Comparison of ENCODE assay signal across 8 mouse cellular contexts in genomic region chr11:69197743-69198142, GRCm38 (mm10). TPM values are rescaled to one million over a fixed set of nuclear protein-coding genes. Genes with fewer than 3 reads are reported as not detected.
A peak's percentile ranks its signal among the peaks of the same experiment; 100 is the strongest.
DNase-seq lines count a peak whose midpoint lies in the region; ATAC-seq lines count a peak whose summit lies in the region.
"Had no signal": no experiment of that assay in that cellular context is flagged by ENCODE, and none has a peak within 500 bp of the region (broad histone marks: within the 10 kb centered on the region; RNA-seq: fewer than 3 reads in every experiment).

Alox8 (minus strand) TSS chr11:69197843.

- H3K9me3 ChIP-seq in liver, embryonic 11.5 days (ENCODE audit: control insufficient read depth, low read length) = no peaks in the 10 kb centered on the region
- H3K9me3 ChIP-seq in forebrain, embryonic 10.5 days = no peaks in the 10 kb centered on the region
- H3K9me3 ChIP-seq in intestine, embryonic 14.5 days (ENCODE audit: control insufficient read depth, low read length) = no peaks in the 10 kb centered on the region
- no peaks in the 10 kb centered on the region for H3K9me3 ChIP-seq in neural tube, embryonic 15.5 days (replicated peaks)

- H3K27me3 ChIP-seq in liver, embryonic 11.5 days (replicated peaks; ENCODE audit: control insufficient read depth, insufficient read depth, low read length) = peaks cover 26% of the 10 kb centered on the region
- H3K27me3 ChIP-seq in forebrain, embryonic 10.5 days (ENCODE audit: poor library complexity, severe bottlenecking) = peaks cover 36% of the 10 kb centered on the region
- H3K27me3 ChIP-seq in intestine, embryonic 14.5 days (replicated peaks; ENCODE audit: control insufficient read depth, insufficient read depth, low read length) = peaks cover 30% of the 10 kb centered on the region
- peaks cover 29% of the 10 kb centered on the region for H3K27me3 ChIP-seq in neural tube, embryonic 15.5 days (replicated peaks)

- no peak within 1 kb of the TSS for H3K27ac ChIP-seq in liver, embryonic 11.5 days (ENCODE audit: low read depth, low read length)
- no peak within 1 kb of the TSS for H3K27ac ChIP-seq in forebrain, embryonic 10.5 days
- H3K27ac ChIP-seq in intestine, embryonic 14.5 days (ENCODE audit: low read depth) = no peak within 1 kb of the TSS
- H3K27ac ChIP-seq in neural tube, embryonic 15.5 days (replicated peaks) = no peak within 1 kb of the TSS

- no peak for ATAC-seq in liver, embryonic 11.5 days (replicated peaks; ENCODE audit: low FRiP score)
- ATAC-seq in intestine, embryonic 14.5 days (replicated peaks; ENCODE audit: low FRiP score, low TSS enrichment, low read depth) = no peak
- ATAC-seq in neural tube, embryonic 15.5 days (ENCODE audit: low FRiP score) = no peak

- peak within 1 kb of the TSS; percentile 3; the same call in 1 of the 2 replicates for H3K4me3 ChIP-seq in liver, embryonic 11.5 days (ENCODE audit: low read depth, low read length)
- peak within 1 kb of the TSS; percentile 42 for H3K4me3 ChIP-seq in forebrain, embryonic 10.5 days
- H3K4me3 ChIP-seq in intestine, embryonic 14.5 days (ENCODE audit: low read depth, low read length) = no peak within 1 kb of the TSS
- H3K4me3 ChIP-seq in neural tube, embryonic 15.5 days (replicated peaks) = peak within 1 kb of the TSS; percentile 30

- WGBS in liver, embryonic 11.5 days = 35% methylated on average over 6 of the region's 6 CpGs
- 33% methylated on average over 6 of the region's 6 CpGs for WGBS in forebrain, embryonic 10.5 days
- WGBS in intestine, embryonic 14.5 days = 22% methylated on average over 6 of the region's 6 CpGs
- 31% methylated on average over 6 of the region's 6 CpGs for WGBS in neural tube, embryonic 15.5 days

- no peaks in the 10 kb centered on the region for H3K4me1 ChIP-seq in liver, embryonic 11.5 days (replicated peaks; ENCODE audit: control insufficient read depth, insufficient read depth, low read length)
- peaks cover 11% of the 10 kb centered on the region for H3K4me1 ChIP-seq in forebrain, embryonic 10.5 days
- H3K4me1 ChIP-seq in intestine, embryonic 14.5 days (replicated peaks; ENCODE audit: control insufficient read depth, insufficient read depth, low read length) = no peaks in the 10 kb centered on the region
- peaks cover 15% of the 10 kb centered on the region for H3K4me1 ChIP-seq in neural tube, embryonic 15.5 days

- no peaks in the 10 kb centered on the region for H3K36me3 ChIP-seq in liver, embryonic 11.5 days (ENCODE audit: control insufficient read depth, insufficient read depth, low read length)
- H3K36me3 ChIP-seq in forebrain, embryonic 10.5 days (replicated peaks) = no peaks in the 10 kb centered on the region
- H3K36me3 ChIP-seq in intestine, embryonic 14.5 days (ENCODE audit: control insufficient read depth, insufficient read depth, low read length) = no peaks in the 10 kb centered on the region
- H3K36me3 ChIP-seq in neural tube, embryonic 15.5 days = no peaks in the 10 kb centered on the region

- H3K9ac ChIP-seq in liver, embryonic 11.5 days (ENCODE audit: low read depth, low read length) = no peak within 1 kb of the TSS
- H3K9ac ChIP-seq in intestine, embryonic 14.5 days (ENCODE audit: low read length) = no peak within 1 kb of the TSS
- peak within 1 kb of the TSS; percentile 33 for H3K9ac ChIP-seq in neural tube, embryonic 15.5 days (replicated peaks)

- peak within 1 kb of the TSS; percentile 41 for H3K4me2 ChIP-seq in liver, embryonic 11.5 days
- H3K4me2 ChIP-seq in intestine, embryonic 14.5 days (ENCODE audit: low read length) = peak within 1 kb of the TSS; percentile 31
- peak within 1 kb of the TSS; percentile 58 for H3K4me2 ChIP-seq in neural tube, embryonic 15.5 days

- DNase-seq in liver, embryonic 11.5 days (ENCODE audit: low spot score) = no peak
- no peak for DNase-seq in liver
- DNase-seq in forebrain, embryonic 10.5 days (ENCODE audit: extremely low spot score, low spot score) = no peak
- no peak for DNase-seq in intestine, embryonic 14.5 days (ENCODE audit: low spot score)
- no peak for DNase-seq in urinary bladder, adult 2 months (ENCODE audit: low spot score)
- DNase-seq in adrenal gland, adult 8-10 months = no peak
- DNase-seq: lung, postnatal 36 days had no signal

RNA-seq across cellular contexts. Expression of gene Alox8, which starts in this region (rescaled TPM):
- 0.12 TPM in 1 of 2 replicates, not detected in the other for polyA plus RNA-seq in liver, embryonic 11.5 days (2014; fragmentation: Nextera tagmentation; extraction: Ambion mirVana)
- polyA plus RNA-seq in forebrain, embryonic 10.5 days (2016; fragmentation: Nextera tagmentation; extraction: Ambion mirVana) = 0.10 TPM in 1 of 2 replicates, not detected in the other
- polyA plus RNA-seq in intestine, embryonic 14.5 days (2014; fragmentation: Nextera tagmentation; extraction: Ambion mirVana) = 0.13 and 0.15 TPM in 2 replicates
- 0.36 TPM in 2 replicates for polyA plus RNA-seq in neural tube, embryonic 15.5 days (2015; fragmentation: Nextera tagmentation; extraction: Ambion mirVana)
- 0.14 and 0.60 TPM in 2 replicates for polyA plus RNA-seq in urinary bladder, adult 2 months (2012; rRNA removed)
- total RNA-seq in adrenal gland, adult 8-10 months (2022) = not detected
